Mouse (Mus musculus) ES-CJ7 (cell line): ENCODE measurements around the gene Ankrd44.

Experiments
- DNase-seq: peaks from one replicate; pipeline ENCODE4 v3.0.0; 2011; ENCODE audit warnings: low read depth, low spot score

Ankrd44 gene

DNA sequence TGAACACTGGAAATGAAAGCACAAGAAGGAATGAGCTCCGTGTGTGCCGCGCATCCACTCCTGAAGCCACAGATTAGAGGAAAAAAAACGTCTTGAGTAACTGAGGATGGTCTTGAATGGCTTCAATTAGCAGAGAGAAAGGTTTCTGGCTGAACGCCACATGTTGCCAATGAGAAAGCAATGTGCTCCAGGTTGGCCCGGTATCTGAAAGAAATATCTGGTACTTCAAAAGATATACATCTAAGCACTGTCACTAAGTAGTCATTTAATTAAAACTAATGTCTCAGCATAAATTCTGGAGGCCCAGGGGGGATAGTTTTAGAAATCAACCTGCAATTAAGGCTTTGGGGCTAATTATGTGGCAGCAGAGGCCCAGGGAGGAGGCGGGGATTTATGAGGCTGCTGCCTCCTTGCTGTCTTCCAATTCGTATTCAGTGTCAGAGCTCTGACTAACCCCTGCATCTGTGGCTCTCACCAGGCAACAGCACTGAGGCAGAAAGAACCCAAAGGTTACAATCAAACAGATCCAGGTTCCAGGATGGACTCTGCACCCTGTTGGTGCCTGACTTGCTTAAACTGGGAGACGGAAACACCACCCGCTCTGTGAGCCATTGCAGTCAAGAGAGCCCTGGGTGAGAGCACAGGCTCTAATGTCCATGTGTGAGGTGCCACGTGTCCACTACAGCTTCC lies 72.7 kb downstream of the Ankrd44 start:
- no peak for DNase-seq

DNA sequence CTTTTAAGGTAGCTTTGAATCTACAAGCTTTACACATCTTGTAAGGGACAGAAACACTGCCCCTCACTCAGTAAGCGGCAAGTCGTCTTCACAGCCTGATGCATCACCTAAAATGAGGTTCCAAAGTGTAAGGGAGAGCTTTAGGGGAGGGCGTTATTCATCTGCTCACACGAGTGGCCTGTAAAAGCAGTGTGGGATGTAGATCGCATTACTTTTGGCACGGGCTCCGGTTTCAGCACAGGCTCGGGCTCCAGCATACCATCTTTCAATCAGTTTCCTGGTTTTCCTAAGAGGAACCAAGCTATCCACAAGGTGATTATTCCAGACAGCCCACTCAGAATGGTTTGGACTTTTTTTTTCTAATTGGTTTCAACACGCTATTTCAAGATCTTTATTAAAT lies 74.6 kb downstream of the Ankrd44 start:
- DNase-seq: no peak

DNA sequence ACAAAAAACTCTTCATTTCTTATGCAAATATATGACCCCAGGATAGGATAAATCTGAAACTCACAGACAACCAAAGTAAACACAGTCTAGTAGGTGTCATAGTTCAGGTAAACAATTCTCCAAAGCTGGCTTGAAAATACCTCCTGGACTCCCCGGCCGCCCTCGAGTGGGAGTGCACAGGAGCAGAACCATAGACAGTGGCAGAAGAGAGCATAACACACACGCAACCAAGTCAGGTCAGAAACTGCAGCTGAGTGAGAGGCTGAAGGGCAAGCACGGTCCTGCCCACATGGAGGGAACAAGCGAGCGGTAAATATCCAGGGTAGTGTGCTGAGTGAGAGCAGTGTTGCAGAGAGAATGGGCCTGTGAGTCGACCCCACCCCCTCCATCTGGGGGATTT lies 76.1 kb downstream of the Ankrd44 start:
- no peak for DNase-seq

DNA sequence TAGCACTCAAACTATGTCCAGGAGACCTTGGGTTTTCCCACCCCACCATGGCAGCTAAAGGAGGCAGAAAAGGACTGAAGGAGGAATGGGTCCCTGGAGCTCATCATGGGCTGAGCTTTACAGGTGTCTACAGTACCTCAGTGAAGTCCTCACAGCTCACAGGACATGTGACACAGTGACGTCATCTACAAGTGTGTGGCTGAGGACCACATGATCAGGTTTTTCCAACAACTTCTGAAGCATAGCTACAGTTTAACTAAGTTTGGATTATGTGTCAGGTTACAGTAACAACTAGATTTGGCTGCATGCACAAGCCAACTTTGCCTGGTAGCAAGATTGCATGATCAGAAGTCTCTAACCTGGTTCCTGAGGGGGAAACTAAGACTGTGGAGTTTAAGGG lies 78.9 kb downstream of the Ankrd44 start:
- no peak for DNase-seq

DNA sequence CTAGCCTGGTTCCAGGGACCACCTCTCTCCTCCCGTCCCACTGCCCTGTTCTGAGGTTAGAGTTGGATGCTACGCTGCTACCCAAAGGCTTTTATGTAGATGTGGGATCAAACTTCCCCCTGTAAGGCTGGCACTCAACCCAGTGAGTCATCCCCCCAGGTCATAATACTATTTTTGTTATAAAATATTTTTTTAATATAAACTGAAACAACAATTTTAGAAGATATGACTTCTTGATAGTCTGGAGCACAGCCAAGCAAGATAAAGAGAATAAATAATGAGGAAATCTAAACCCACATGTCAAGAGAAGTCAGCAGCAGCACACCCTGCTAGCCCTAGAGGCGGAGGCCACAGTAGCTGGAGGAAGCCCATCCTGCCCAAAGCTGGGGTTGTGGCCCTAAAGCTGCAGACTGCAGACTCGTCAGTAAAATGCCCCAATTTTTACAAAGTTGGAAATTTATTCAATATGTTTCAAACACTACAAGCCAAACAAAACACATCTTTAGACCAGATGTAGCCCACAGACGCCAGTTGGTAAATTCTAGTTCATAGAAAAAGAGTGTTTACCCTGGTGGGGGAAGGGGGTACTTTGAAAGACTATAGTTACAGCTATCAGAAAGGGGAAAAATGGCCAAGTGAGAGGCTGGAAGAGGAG lies 79.7 kb downstream of the Ankrd44 start:
- DNase-seq: no peak

DNA sequence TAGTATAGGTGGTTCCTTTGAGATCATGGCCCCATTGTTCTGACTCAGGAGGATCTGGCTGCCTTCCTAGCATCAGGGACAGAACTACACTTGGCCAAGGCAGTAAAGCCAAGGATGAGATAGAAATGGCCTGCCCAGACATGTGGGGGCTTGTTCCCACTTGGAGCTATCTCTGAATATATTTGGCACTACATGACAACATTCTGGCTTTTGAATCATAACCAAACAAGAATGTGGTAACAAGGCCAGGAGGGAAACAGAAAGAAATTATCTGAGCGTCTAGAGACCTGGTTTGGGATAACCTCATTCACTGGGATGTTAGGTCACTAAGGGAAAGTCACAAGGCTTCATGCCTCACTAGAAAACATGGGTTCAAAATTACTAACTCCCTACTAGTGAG lies 81.8 kb downstream of the Ankrd44 start:
- no peak for DNase-seq

DNA sequence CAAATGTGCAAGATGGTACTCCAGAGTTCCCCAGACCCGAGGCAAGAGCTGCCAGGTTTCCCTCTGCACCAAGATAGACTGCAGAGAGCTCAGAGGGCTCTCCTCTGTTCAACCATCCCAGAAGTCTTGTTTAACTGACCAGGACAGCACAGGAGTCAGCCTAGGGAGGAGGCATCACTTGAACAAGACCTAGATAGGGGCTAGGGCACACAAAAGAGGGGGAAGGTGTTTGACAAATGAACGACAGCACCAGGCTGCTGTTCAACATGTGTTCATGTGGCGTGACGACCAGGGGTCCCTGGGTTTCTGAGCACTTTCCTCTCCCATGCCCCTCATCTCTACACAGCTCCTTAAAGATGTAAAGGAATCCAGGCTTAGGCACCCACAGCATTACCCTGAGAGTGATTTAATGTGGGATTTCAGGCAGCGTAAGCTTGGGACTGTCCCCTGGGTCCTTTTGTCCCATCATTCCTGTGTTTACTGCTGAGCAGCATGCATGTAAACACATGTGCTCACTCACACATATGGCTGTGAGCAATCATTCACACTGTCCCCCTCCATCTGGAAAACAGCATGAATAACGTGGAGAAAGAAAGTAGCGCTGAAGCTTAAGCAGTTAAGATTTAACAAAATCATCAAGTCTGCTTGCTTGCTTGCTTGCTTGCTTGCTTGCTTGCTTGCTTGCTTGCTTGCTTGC lies 83.3 kb downstream of the Ankrd44 start:
- DNase-seq: no peak

DNA sequence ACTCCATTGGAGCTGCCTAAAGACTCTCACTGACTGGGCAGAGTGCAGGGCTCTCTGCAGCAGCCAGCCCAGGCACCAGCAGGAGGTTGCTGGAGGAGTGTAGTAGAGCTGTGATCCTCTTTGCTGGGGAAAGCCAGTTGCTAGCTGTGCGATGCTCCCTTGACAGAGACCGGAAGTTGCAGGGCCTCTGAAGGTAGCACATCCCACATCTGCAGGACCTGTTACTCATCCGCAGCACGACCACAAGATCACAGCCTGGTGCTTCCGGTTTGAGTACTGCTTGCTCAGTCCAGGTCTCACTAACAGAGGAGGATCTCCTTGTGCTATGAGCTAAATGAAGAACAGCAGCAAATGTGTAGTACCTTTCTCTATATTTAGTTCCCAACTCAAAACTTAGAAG lies 84.4 kb downstream of the Ankrd44 start:
- DNase-seq: no peak

DNA sequence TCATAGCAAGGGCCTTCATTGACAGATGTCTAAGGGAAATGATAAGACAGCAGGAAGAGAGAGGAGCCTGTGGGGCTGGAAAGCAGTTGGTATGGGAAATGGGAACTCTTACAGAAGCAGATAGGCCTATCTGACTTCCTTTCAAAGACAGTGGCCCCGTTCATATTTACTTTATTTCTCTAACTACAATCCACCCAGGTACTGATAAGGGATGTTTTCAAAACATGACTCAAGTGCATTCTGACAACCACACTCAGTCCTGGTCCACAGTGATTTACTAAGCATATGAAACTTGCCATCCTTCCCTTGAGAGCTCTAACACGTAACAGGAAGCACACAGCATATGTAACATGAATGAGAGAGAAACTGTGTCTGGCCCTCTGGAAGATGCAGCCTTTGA lies 86.1 kb downstream of the Ankrd44 start:
- DNase-seq: no peak

DNA sequence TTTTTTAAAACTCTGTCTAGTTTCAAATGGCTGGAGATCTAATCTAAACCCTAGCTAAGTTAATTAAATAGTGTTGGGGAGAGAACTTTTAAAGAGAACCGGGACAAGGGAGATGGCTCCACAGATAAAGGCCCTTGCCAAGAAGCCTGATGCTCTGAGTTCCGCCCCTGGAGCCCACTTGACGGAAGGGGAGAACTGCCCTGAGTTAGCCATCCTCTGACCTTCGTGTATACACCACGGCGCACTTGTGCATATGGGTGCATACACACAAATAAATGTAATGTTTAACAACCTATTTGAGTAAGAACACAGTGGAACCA lies 87.7 kb downstream of the Ankrd44 start:
- DNase-seq: no peak

DNA sequence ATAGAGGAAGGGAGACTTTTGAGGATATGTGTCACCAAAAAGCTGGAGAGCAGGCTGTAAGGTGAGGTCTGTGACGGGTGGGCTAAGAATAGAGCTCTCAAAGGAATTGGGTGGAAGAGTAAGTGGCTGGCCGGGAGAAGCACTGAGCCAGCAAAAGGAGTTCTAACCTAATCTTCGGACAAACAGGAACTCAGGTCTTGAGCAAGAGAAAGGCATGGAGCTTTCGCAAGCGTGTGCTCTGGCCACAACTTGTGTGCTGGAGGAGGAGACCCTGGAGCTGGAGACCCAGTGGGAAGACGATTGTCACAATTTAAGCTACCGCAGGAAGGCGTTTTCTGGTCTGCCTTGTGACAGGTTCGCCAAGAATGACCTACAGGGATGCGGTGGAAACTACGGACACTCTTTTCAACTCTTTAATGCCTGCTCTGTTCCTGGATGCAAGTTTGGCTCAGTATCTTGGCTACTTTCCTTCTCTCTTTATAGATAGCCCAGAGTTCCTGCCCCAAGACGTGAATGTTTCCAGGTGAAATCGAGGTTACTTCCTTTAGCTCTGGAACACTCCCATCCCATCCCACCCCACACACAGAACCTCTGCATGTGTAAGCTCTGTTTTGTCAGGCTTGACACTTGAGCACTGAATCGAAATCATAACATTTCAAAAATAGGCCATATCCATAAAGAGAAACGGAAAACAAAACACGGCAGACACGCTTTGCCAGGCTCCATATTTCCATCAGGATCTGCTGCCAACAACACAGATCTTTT lies 88.3 kb downstream of the Ankrd44 start:
- no peak for DNase-seq

DNA sequence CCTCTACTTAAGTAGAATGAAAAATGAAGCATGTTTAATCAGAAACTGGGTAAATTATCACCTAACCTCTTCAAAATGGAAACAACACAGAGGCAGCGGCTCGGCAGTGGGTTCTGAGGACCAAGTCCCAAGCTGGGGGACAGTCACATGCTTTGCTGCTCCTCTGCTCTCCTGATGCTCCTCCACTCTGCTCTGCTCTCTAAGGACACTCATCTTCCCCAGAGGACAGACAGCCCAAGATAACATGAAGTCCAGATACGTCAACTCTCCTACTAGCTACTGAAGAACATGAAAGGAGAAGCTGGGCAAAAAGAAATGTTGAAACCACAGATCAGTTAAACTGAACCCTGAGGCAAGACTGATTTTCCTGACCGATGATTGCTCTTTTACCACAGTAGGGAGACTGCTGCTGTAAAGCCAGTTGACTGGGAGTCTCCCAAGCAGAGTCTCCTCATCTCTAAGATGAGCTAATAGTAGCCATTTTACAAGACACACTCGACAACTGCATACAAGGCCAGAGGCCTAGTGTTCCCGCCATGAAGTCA lies 90.5 kb downstream of the Ankrd44 start:
- no peak for DNase-seq

DNA sequence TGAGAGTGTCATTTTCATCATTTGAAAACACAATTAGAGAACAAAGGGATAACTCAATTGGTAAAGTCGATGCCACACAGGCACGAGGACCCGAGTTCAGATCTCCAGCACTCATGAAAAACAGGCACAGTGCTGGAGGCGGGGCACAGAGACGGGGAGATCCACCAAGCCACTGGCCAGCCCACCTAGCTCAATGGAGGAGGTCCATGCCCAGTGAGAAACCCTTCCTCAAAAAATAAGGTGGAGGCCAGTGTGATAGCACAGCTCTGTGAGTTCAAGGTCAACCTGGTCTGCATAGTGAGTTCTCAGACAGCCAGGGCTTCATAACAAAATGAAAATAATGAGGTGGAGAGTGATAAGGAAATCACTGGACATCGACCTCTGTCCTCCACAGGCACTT lies 93.0 kb downstream of the Ankrd44 start:
- no peak for DNase-seq

DNA sequence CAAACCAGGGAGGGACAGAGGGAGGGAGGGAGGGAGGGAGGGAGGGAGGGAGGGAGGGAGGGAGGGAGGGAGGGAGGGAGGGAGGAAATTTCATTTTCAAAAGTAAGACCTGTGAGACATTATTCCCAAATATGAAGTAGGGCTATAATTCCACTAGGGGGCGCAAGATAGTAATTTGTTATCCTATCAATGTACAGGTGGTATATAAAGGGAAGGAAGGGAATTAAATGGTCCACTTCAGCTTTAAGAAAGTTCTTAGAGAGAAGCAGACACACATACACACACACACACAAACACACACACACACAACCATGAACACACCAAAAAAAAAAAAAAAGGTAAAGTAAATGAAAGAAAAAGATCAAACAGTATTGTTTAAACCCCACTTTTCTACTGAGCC lies 93.4 kb downstream of the Ankrd44 start:
- peak; percentile 61 for DNase-seq

DNA sequence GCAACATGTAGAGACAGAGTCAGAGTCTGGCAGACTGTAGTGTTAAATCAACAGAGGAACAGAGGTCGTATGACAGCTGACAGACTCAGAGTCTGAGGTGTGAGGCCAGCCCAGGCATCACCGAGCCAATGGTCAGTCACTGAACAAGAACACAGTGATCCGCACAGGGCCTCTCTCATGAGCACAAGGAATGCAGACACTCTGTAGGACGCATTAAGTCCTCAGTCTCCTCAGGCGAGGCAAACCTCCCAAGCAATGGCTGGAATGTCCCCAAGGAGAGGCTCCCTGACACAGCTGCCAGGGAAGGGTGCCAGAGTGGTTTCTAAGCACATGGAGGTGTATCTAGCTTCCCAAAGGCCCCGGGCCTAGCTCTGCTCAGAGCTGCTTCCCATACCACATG lies 96.0 kb downstream of the Ankrd44 start:
- DNase-seq: no peak

DNA sequence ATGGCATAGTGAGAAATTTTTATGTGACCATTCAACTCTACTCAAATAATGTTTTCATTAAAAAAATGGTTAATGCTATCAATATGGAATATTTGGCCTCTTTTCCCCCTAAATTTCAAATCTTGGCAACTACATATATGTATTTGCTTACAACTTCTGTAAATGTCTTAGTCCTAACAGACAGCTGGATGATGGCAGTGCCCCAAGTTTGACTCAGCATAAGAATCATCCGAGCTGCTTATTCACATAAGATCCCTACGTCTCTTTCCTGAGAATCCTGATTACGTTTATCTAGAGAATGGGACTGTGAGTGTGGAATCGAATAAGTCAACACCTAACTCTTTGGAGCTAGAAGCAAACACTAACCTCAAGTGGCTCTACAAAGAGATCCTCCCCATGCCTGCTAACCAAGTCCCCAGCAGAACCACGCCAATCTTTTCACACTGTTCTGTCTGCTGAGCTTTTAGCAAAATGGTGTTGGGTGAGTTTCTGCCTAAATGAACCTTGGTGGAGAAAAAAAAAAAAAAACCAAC lies 96.4 kb downstream of the Ankrd44 start:
- no peak for DNase-seq

DNA sequence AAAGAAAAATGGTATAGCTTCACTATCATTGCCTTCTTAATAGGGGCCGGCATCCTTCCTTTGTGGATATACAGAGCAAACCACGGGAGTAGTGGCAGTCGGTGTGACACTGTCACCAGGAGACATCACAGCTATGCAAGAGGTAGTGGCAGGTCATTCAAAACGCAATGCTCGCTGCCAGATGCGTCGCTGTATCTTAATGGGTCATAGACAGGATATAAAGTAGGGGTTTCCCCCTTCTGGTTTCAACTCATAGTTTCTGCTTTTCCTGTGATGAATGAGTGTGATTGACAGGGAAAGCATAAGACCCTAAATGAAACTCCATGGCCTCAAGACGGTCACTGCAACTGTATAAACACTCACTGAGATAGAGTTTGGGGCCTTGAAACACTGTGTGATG lies 98.4 kb downstream of the Ankrd44 start:
- no peak for DNase-seq

DNA sequence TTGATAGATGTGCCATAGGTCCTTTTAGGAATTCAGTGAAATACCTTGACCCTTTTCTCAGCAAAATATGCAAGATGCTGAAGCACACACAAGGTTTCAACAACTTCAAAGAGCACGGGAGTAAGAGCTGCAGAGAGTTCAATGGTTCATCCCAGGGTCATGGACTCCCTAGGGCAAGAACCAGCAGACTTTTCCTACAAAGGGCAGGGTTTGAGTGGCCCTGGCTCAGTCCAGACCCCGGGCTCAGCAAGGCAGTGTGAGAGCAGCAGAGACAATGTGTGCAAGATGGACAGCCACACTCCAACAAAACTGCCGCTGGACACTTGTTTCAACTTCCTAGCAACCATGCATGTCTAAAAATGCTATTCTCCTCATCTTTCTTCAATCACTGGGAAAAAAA lies 98.8 kb downstream of the Ankrd44 start:
- DNase-seq: no peak

DNA sequence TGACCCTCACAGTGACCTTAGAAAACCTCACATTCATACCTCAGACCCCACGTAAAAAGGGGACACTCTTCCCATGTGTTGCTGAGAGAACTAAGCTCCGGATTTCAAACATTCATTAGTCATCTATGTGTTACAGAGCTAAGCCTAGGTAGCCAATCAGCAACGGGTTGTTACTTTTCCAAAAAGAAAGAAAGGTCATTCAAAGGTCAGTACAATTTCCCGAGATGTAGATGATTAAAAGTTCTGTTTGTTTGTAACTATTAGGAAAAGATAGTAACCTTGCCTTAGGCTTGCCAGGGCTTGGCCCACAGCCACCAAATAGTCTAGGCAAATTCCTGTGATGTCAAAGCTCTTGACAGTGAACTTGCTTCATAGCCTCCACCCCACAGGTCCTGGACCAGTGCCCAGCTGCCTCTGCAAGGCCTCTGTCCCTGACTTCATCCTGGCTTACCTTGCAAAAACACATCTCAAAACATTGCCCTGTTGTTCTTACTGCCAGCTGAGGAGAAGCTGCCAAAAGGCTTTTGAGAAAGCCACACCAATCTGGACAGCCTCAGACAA lies 99.7 kb downstream of the Ankrd44 start:
- DNase-seq: no peak

DNA sequence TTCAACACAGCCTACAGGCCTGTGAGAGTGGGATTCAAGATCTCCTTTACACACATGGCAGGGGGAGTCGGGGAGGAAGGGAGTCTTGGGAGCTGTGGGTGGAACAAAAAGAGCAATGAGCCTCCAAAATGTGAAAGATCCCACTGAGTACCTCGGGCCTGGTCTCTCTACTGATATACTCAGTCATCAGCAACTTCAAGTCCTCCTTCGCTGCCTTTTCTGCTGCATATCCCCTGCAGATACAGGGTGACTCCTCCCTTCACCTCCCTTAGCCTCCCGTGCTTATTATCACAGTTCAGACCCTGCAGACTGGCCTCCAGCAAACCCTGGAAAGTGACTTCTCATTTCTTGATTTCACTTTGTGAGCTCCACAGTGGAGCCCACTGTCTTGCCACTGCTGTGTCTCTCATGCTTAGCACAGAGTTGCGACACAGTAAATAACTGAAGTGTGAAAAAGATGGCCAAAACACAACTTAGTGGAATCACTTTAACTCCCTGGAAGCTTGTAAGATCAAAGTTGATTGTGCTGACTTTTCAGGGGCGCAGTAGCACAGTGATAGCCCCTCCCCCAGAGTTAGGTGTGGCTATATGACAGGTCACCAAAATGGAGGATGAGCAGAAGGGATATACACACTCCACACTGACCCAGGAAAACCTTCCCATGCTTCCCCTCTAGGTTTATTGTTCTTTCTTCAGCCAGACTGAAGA lies 100.3 kb downstream of the Ankrd44 start:
- DNase-seq: no peak
